Mouse (Mus musculus) spleen, adult 2 months (tissue): ENCODE results near the gene Pvalb.

Experiments used
- CTCF ChIP-seq: fragments of 200-500 bp; IDR thresholded peaks from 2 replicates; pipeline ENCODE4 v1.5.1; 2011; ENCODE audit warnings: mild to moderate bottlenecking, inconsistent platforms; ENCODE audit not compliant: insufficient read depth, insufficient read length, insufficient replicate concordance; ENCODE audit errors: extremely low read depth
- POLR2A ChIP-seq: fragments of 200-500 bp; IDR thresholded peaks from 2 replicates; pipeline ENCODE4 v1.6.1; 2011; ENCODE audit warnings: low read depth, low read length, inconsistent platforms

GRCm38 (mm10) chr15:78148565-78148964 lies 57.6 kb downstream of the Pvalb start:
- TF ChIP-seq POLR2A, result no peak
- TF ChIP-seq CTCF, result no peak
